Mouse (Mus musculus) neural tube, embryonic 15.5 days (tissue): ENCODE measurements around the gene Cltb. TPM values are rescaled to one million over a fixed set of nuclear protein-coding genes. Genes with fewer than 3 reads are reported as not detected.

ENCODE experiments used
- ATAC-seq: fragments of 200-750 bp; cut with Nextera tagmentation; 2 replicates; pipeline ENCODE4 v1.8.0; 2017; ENCODE audit warnings: mild to moderate bottlenecking, moderate TSS enrichment, moderate library complexity; ENCODE audit not compliant: low FRiP score
- H3K27ac ChIP-seq: fragments of 300-500 bp; sonication (generic); replicated peaks from 2 replicates; pipeline ENCODE4 v1.5.1; 2015; ENCODE audit warnings: mild to moderate bottlenecking, inconsistent platforms
- H3K27me3 ChIP-seq: fragments of 300-500 bp; sonication (generic); replicated peaks from 2 replicates; pipeline ENCODE4 v1.6.1; 2015; ENCODE audit warnings: inconsistent platforms
- H3K36me3 ChIP-seq: fragments of 300-500 bp; sonication (generic); 2 replicates; pipeline ENCODE4 v1.6.1; 2015; ENCODE audit warnings: inconsistent platforms
- H3K4me1 ChIP-seq: fragments of 300-500 bp; sonication (generic); 2 replicates; pipeline ENCODE4 v1.6.1; 2015; ENCODE audit warnings: inconsistent platforms
- H3K4me2 ChIP-seq: fragments of 300-500 bp; sonication (generic); 2 replicates; pipeline ENCODE4 v1.6.1; 2015; ENCODE audit warnings: inconsistent platforms, mild to moderate bottlenecking, moderate library complexity
- H3K4me3 ChIP-seq: fragments of 300-500 bp; sonication (generic); replicated peaks from 2 replicates; pipeline ENCODE4 v1.5.1; 2015; ENCODE audit warnings: mild to moderate bottlenecking, inconsistent platforms
- H3K9ac ChIP-seq: fragments of 300-500 bp; sonication (generic); replicated peaks from 2 replicates; pipeline ENCODE4 v1.6.1; 2015; ENCODE audit warnings: mild to moderate bottlenecking, inconsistent platforms
- H3K9me3 ChIP-seq: fragments of 300-500 bp; sonication (generic); replicated peaks from 2 replicates; pipeline ENCODE4 v1.6.1; 2016; ENCODE audit warnings: inconsistent platforms
- WGBS: fragments of 180-500 bp; shearing (Covaris S2); methylation state at CpG from one replicate; pipeline ENCODE4 v1.1.7; 2015; ENCODE audit warnings: mixed read lengths; 5-methylcytosine and 5-hydroxymethylcytosine counted together
- polyA plus RNA-seq: library from polyadenylated mRNA; unstranded; fragments of >200 nt; fragmentation: Nextera tagmentation; extraction: Ambion mirVana; gene quantifications from 2 replicates; pipeline ENCODE4 v1.2.1, GENCODE M21; 2015

Cltb gene
- polyA plus RNA-seq, 1 experiment from 2014 or later = 259 TPM

- Histone ChIP-seq H3K4me2 (no peak overlapping the region), H3K9ac (no peak overlapping the region), H3K4me3 (no peak overlapping the region), H3K4me1 (peaks cover 43% of the 10 kb centered on the region), H3K27ac (no peak overlapping the region), H3K9me3 (no peaks in the 10 kb centered on the region), H3K36me3 (peaks cover 44% of the 10 kb centered on the region), H3K27me3 (no peaks in the 10 kb centered on the region)
- ATAC-seq = no peak
- WGBS = 89% methylated on average over 11 of the region's 11 CpGs
Observed at GRCm38 (mm10) chr13:54593617-54594016, 17.5 kb downstream of the Cltb start.

DNA sequence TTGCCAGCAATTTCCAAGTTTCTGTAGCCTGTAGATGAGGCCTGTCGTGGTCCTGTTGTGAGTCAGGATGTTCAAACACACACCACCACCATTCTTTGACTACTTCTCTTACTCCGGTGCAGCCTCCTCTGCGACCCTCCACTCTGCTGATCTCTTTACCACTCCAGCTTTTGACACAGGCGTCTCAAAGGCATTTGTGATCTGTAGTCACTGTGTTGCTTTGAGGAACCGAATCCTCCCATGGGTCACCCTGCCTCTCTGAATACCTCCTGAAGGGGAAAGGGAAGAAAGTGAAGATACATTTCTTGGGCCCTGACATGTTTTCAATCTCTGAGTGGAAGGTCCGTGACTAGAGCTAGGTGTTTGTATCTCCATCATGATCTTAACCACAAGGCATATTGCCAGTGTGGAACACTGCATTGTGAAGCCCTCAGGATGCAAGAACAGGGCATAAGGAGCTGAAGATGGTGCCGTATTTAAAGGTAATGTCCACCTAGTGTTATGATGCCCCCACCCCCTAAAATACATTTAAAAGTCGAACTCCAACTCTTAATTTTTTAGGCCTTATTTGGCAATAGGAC is 19.3 kb downstream of the Cltb start:
- Histone ChIP-seq H3K27me3 (no peaks in the 10 kb centered on the region), H3K4me3 (peak overlapping the region; percentile 94; the same call in 1 of the 2 replicates), H3K9ac (no peak overlapping the region), H3K9me3 (no peaks in the 10 kb centered on the region), H3K27ac (no peak overlapping the region), H3K4me1 (peaks cover 47% of the 10 kb centered on the region), H3K4me2 (peak overlapping the region; percentile 80), H3K36me3 (peaks cover 26% of the 10 kb centered on the region)
- 92% methylated on average over 8 of the region's 8 CpGs for WGBS
- no peak for ATAC-seq

DNA sequence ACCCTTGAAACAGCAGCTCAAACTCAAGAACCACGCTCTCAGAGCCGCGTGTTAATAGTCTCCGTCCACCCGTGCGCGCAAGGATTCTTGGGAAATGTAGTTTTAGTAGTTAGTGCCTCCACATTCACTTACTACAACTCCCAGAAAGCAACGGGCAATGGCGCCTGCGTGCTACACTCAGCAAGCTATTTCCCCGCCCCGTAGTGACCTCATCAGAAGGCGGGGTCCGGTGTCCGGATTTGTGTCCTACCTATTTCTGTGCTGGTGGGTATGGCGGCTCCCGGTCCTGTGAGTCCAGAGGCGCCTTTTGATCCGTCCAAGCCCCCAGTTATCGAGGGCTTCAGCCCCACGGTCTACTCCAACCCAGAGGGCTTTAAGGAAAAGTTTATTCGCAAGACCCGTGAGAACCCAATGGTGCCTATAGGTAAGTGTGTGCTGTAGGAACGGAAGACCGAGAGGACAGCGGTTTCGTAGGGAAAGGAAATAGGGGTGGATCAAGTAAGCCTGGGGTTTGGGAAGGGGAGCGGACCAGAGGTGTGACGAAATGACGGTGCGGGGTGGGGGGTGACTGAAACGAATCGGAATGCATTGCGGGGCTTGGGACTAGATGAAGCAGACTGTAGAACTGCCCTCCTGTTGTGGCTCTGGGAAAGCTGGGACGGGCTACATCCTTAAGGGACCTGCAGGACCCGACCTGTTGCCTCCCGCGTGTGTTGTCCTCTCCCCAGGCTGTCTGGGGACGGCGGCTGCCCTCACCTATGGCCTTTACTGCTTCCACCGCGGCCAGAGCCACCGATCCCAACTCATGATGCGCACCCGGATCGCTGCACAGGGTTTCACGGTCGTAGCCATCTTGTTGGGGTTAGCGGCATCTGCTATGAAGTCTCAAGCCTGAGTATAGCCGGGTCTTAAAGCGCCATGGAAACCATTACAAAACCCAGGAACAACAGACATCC is 20.9 kb downstream of the Cltb start, which contains the start of the genes Nop16 and Higd2a:
TSS of gene Nop16 (minus strand) at position 95 of the 956 bp plus-strand sequence.
TSS of gene Higd2a (plus strand) at position 212 of the 956 bp plus-strand sequence.
- peak within 1 kb of the TSS; percentile 80 for H3K4me2 ChIP-seq
- H3K9me3 ChIP-seq = no peaks in the 10 kb centered on the region
- peaks cover 40% of the 10 kb centered on the region for H3K4me1 ChIP-seq
- no peaks in the 10 kb centered on the region for H3K27me3 ChIP-seq
- under 1% methylated on average over 51 of the region's 51 CpGs for WGBS
- H3K4me3 ChIP-seq = peak within 1 kb of the TSS; percentile 94
- peaks cover 24% of the 10 kb centered on the region for H3K36me3 ChIP-seq
- peak within 1 kb of the TSS; percentile 98 for H3K9ac ChIP-seq
- peak within 1 kb of the TSS; percentile 97 for H3K27ac ChIP-seq
- peak; percentile 96 for ATAC-seq

DNA sequence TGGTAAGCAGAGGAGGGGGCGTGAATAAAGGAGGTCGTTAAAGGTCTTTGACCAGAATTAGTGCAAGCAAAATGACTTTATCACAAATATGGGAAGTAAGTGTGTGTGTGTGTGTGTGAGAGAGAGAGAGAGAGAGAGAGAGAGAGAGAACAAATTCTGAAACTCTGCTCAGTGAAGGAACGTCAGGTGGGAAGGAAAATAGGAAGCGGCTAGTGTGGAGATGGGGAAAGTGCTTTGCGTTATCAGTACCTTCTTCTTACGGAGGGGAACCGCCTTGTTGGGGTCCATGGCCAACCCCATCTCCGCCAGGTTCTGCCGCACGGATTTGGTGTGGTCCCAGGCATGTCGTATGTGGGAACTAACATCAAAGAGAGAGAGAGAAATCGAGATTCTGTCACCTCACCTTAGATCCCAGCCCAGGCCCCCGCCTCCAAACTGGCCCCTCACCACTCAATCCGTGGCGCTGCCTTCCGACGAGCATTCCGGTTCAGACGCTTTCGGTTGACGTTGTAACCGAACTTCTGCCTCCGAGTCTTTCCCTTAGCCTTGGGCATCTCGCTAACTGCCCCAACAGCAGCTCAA is 21.6 kb downstream of the Cltb start:
- WGBS = 1% methylated on average over 24 of the region's 24 CpGs
- ATAC-seq = peak; percentile 21; the same call in 1 of the 2 replicates
- H3K9ac ChIP-seq = peak overlapping the region; percentile 98
- peaks cover 40% of the 10 kb centered on the region for H3K4me1 ChIP-seq
- peak overlapping the region; percentile 77 for H3K27ac ChIP-seq
- H3K27me3 ChIP-seq = no peaks in the 10 kb centered on the region
- H3K9me3 ChIP-seq = no peaks in the 10 kb centered on the region
- peak overlapping the region; percentile 94 for H3K4me3 ChIP-seq
- H3K36me3 ChIP-seq = peaks cover 29% of the 10 kb centered on the region
- H3K4me2 ChIP-seq = peak overlapping the region; percentile 80

GRCm38 (mm10) chr13:54585831-54586230 is 25.3 kb downstream of the Cltb start:
- Histone ChIP-seq H3K9ac (no peak overlapping the region), H3K4me2 (no peak overlapping the region), H3K4me3 (no peak overlapping the region), H3K9me3 (no peaks in the 10 kb centered on the region), H3K27ac (no peak overlapping the region), H3K4me1 (peaks cover 20% of the 10 kb centered on the region), H3K27me3 (no peaks in the 10 kb centered on the region), H3K36me3 (peaks cover 51% of the 10 kb centered on the region)
- no peak for ATAC-seq
- 93% methylated on average over 11 of the region's 11 CpGs for WGBS

DNA sequence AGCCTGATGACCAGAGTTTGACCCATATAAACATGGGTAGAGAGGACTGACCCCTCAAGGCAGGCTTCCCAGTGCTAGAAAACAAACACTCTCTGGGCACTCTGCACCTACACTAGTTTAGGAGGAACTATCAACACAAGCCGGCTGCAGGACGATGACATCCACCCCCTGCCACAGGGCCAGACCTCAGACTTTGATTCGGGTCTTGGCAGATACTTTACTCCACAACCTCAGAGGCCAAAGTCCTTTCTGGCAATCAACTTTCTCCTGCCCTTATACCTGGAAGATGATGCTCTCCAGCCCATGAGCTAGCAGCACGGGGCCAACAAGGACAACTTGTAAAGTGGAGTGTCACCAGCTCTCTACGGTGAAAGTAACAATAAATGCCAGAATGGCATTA is 28.3 kb downstream of the Cltb start:
- Histone ChIP-seq H3K9ac (no peak overlapping the region), H3K27me3 (no peaks in the 10 kb centered on the region), H3K9me3 (no peaks in the 10 kb centered on the region), H3K36me3 (peaks cover 73% of the 10 kb centered on the region), H3K4me2 (no peak overlapping the region), H3K4me3 (no peak overlapping the region), H3K4me1 (peaks cover 15% of the 10 kb centered on the region; the same call in 1 of the 2 replicates), H3K27ac (no peak overlapping the region)
- ATAC-seq = no peak
- WGBS = 89% methylated on average over 5 of the region's 5 CpGs

DNA sequence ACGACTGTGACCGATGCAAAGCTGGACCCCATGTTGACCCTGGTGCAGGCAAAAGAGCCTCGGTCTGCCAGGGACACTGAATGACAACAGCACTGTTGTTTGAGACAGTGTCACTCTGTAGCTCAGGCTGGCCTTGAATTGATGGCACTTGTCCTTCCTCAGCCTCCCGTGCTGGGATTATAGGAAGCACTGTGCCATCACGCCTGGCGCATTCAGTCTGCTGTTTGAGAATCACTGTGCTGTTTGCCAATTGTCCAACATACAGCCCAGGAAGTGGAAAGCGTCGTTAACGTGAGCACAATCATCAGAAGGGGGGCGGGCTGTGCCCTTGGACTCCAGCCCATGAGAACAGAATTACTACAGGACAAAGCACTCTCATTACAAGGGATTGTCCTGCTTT is 29.0 kb downstream of the Cltb start:
- H3K27ac ChIP-seq = peak overlapping the region; percentile 28; the same call in 1 of the 2 replicates
- no peaks in the 10 kb centered on the region for H3K27me3 ChIP-seq
- ATAC-seq = no peak
- WGBS = 57% methylated on average over 10 of the region's 10 CpGs
- H3K9me3 ChIP-seq = no peaks in the 10 kb centered on the region
- no peak overlapping the region for H3K4me3 ChIP-seq
- H3K36me3 ChIP-seq = peaks cover 80% of the 10 kb centered on the region
- no peak overlapping the region for H3K9ac ChIP-seq
- H3K4me1 ChIP-seq = peaks cover 22% of the 10 kb centered on the region
- H3K4me2 ChIP-seq = no peak overlapping the region

GRCm38 (mm10) chr13:54581385-54581784 is 29.8 kb downstream of the Cltb start:
- Histone ChIP-seq H3K36me3 (peaks cover 84% of the 10 kb centered on the region), H3K9me3 (no peaks in the 10 kb centered on the region), H3K27me3 (no peaks in the 10 kb centered on the region), H3K9ac (no peak overlapping the region), H3K4me3 (no peak overlapping the region), H3K4me2 (no peak overlapping the region), H3K4me1 (peaks cover 30% of the 10 kb centered on the region), H3K27ac (no peak overlapping the region)
- no peak for ATAC-seq
- WGBS = 86% methylated on average over 2 of the region's 2 CpGs

DNA sequence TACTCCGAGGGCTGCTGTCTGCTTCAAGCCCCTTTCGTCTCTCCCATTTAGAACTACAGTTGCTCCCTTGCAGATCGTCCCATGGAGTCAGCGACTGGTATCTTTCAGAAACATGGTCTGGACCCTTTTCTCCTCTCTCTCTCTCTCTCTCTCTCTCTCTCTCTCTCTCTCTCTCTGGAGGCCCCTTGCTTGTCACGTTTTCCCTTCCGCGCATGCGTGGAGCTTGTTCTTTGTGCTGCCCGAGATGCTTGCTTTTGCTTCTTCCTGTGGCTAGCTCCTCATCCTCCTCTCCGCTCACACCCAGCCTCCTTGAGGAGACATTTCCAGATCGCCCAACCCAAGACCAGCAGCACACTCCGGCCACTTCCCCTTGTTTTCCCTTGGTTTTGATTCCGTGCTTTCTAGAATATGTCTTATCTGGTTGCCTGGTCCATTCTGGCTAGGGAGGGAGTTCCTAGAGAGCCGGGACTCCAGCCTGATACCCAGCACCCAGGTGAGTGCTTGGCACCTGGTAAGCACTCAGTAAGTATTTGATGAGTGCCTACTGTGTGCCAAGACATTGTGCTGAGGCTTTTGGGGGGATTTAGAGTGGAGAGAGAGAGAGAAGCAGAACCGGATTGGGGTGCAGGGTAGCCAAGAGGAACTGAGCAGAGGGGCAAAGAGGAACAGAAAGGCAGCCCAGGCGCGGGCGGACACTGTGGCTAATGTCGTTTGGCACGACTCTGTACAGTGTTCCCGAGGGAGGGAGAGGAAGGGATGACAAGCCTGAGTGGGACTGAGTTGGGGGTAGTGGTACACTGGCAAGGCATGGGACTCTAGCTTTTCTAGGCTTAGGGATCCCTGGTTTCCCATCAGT is 33.3 kb downstream of the Cltb start:
- Histone ChIP-seq H3K4me2 (peak overlapping the region; percentile 11; the same call in 1 of the 2 replicates), H3K9me3 (no peaks in the 10 kb centered on the region), H3K36me3 (peaks cover 51% of the 10 kb centered on the region), H3K9ac (no peak overlapping the region; the same call in 1 of the 2 replicates), H3K4me1 (peaks cover 46% of the 10 kb centered on the region), H3K27me3 (no peaks in the 10 kb centered on the region), H3K27ac (no peak overlapping the region), H3K4me3 (no peak overlapping the region)
- ATAC-seq = no peak
- WGBS = 78% methylated on average over 21 of the region's 21 CpGs

DNA sequence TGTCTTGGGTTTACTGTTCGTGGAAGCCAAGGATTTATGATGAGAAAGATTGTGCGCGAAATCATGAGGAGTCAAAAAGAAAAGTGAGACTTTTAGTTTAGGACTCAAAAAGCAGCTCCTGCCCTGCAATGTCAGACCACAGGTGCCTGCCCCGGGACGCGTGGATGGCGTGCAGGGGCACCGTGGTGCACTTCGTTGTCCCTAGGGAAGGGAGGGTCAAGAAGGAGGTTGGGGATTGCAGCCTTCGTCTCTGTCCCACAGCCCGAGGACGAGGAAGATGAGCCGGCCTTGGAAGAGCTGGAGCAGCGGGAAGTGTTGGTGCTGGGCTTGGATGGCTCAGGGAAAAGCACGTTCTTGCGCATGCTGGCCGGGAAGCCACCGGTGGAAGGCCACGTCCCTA is 35.7 kb downstream of the Cltb start:
- peaks cover 30% of the 10 kb centered on the region for H3K36me3 ChIP-seq
- ATAC-seq = peak; percentile 26; the same call in 1 of the 2 replicates
- peak overlapping the region; percentile 97 for H3K9ac ChIP-seq
- H3K27ac ChIP-seq = peak overlapping the region; percentile 86
- H3K9me3 ChIP-seq = no peaks in the 10 kb centered on the region
- H3K4me1 ChIP-seq = peaks cover 42% of the 10 kb centered on the region
- no peaks in the 10 kb centered on the region for H3K27me3 ChIP-seq
- peak overlapping the region; percentile 88 for H3K4me2 ChIP-seq
- H3K4me3 ChIP-seq = peak overlapping the region; percentile 100
- 3% methylated on average over 19 of the region's 19 CpGs for WGBS
